Mouse (Mus musculus) liver, embryonic 16.5 days (tissue): Measurements from ENCODE around the gene Cnr1. TPM values are rescaled to one million over a fixed set of nuclear protein-coding genes. Genes with fewer than 3 reads are reported as not detected.

Source experiments
- ATAC-seq: fragments of 200-750 bp; cut with Nextera tagmentation; 2 replicates; pipeline ENCODE4 v1.8.0; 2017; ENCODE audit warnings: low read depth, mild to moderate bottlenecking, moderate number of reproducible peaks, moderate library complexity
- H3K27ac ChIP-seq: fragments of 300-500 bp; sonication (generic); 2 replicates; pipeline ENCODE4 v1.5.1; 2014; ENCODE audit warnings: mild to moderate bottlenecking, low read length
- H3K27me3 ChIP-seq: fragments of 300-500 bp; sonication (generic); 2 replicates; pipeline ENCODE4 v1.6.1; 2014; ENCODE audit warnings: low read depth, low read length, mixed read lengths; ENCODE audit not compliant: control insufficient read depth, insufficient read depth
- H3K36me3 ChIP-seq: fragments of 300-500 bp; sonication (generic); 2 replicates; pipeline ENCODE4 v1.6.1; 2014; ENCODE audit warnings: mild to moderate bottlenecking; ENCODE audit not compliant: control insufficient read depth, insufficient read depth
- H3K4me1 ChIP-seq: fragments of 300-500 bp; sonication (generic); 2 replicates; pipeline ENCODE4 v1.6.1; 2014; ENCODE audit warnings: low read depth, low read length, mixed read lengths; ENCODE audit not compliant: control insufficient read depth
- H3K4me2 ChIP-seq: fragments of 300-500 bp; sonication (generic); 2 replicates; pipeline ENCODE4 v1.6.1; 2014; ENCODE audit warnings: low read depth, low read length, mixed read lengths
- H3K4me3 ChIP-seq: fragments of 300-500 bp; sonication (generic); 2 replicates; pipeline ENCODE4 v1.5.1; 2014; ENCODE audit warnings: low read depth, mild to moderate bottlenecking, low read length
- H3K9ac ChIP-seq: fragments of 300-500 bp; sonication (generic); 2 replicates; pipeline ENCODE4 v1.6.1; 2014; ENCODE audit warnings: low read depth, low read length
- H3K9me3 ChIP-seq: fragments of 300-500 bp; sonication (generic); replicated peaks from 2 replicates; pipeline ENCODE4 v1.6.1; 2016; ENCODE audit warnings: low read length; ENCODE audit not compliant: control insufficient read depth
- WGBS: fragments of 180-500 bp; shearing (Covaris S2); extraction: QIAGEN DNeasy Blood & Tissue Kit; methylation state at CpG from one replicate; pipeline ENCODE4 v1.1.7; 2014; ENCODE audit not compliant: insufficient replicate concordance; 5-methylcytosine and 5-hydroxymethylcytosine counted together
- polyA plus RNA-seq: library from polyadenylated mRNA; unstranded; fragments of >200 nt; fragmentation: Nextera tagmentation; extraction: Ambion mirVana; gene quantifications from 2 replicates; pipeline ENCODE4 v1.2.1, GENCODE M21; 2015

Gene Cnr1
- polyA plus RNA-seq, 1 experiment from 2014 or later, result 0.06 TPM

DNA sequence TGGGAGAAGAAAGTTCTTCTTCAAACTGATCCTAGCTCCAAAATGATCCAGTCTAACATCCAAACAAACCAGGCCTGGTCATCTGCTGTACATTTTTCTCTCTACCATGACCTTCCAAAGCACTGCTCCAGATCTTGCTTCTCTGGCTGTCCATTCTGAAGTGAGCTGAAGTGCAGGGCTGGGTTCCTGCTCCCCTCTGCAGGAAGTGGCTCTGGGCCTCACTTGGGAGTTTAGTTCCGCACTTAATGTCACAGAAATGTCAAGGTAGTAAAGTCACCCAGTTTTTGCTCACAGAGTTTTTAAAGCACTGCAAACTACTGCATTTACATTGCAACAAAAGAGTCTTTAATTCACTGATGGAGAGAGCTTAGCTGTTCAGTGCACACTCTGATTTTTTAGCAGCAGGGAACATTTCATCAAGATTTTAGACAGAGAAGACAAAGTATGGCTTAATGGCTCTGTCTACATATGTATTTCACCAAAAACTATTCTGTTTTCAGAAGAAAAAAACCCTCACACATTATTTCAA is 20.5 kb upstream of the Cnr1 start:
- H3K36me3 ChIP-seq, result no peaks in the 10 kb centered on the region
- no peak overlapping the region for H3K27ac ChIP-seq
- H3K4me3 ChIP-seq, result no peak overlapping the region
- H3K9ac ChIP-seq, result no peak overlapping the region
- ATAC-seq, result no peak
- no peaks in the 10 kb centered on the region for H3K4me1 ChIP-seq
- no peak overlapping the region for H3K4me2 ChIP-seq
- WGBS, result 32% methylated on average over 1 of the region's 1 CpGs
- no peaks in the 10 kb centered on the region for H3K27me3 ChIP-seq
- no peaks in the 10 kb centered on the region for H3K9me3 ChIP-seq

DNA sequence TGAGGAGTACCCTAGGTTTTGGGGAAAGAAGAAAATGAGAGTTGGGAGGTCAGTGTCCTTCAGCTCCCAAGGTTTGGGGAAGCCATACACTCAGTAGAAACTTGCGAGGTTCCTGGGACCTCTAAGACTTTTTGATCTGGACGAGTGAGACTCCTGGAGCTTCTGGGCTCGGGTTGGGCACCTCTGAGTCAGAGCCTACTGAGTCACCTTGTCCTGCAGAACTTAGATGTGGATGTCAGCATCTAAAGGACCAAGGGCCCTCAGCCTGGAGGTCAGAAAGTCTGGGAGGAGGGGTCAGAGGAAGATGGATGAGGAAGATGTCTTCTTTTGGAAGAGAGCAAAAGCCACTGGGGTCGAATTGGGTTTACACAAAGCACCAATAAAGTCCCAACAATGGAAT is 19.6 kb upstream of the Cnr1 start:
- Histone ChIP-seq H3K4me1 (no peaks in the 10 kb centered on the region), H3K4me3 (no peak overlapping the region), H3K36me3 (no peaks in the 10 kb centered on the region), H3K9ac (no peak overlapping the region), H3K9me3 (no peaks in the 10 kb centered on the region), H3K27ac (no peak overlapping the region), H3K4me2 (no peak overlapping the region), H3K27me3 (no peaks in the 10 kb centered on the region)
- 51% methylated on average over 4 of the region's 4 CpGs for WGBS
- ATAC-seq, result no peak

DNA sequence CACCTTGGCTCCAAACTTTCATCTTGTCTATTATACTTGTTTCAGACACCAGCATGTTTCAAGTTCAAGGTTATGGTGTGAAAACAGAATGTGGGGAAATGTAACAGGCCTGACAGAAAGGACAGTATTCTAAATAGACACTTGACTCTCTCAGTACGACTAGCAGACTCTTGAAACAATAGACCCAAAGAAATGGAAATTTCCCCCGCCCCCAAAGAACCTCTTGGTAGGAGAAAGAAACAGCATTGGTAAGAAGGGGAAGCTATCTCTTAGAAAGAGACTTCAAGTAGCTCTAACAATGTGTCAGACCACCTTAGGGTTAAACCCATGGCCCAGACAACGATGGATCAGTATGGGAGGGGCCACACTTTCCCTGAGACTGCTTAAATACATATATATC is 15.6 kb upstream of the Cnr1 start:
- ATAC-seq, result no peak
- H3K4me3 ChIP-seq, result no peak overlapping the region
- no peak overlapping the region for H3K4me2 ChIP-seq
- WGBS, result 42% methylated on average over 3 of the region's 3 CpGs
- H3K9ac ChIP-seq, result no peak overlapping the region
- no peaks in the 10 kb centered on the region for H3K4me1 ChIP-seq
- H3K27me3 ChIP-seq, result no peaks in the 10 kb centered on the region
- no peaks in the 10 kb centered on the region for H3K9me3 ChIP-seq
- no peak overlapping the region for H3K27ac ChIP-seq
- no peaks in the 10 kb centered on the region for H3K36me3 ChIP-seq

DNA sequence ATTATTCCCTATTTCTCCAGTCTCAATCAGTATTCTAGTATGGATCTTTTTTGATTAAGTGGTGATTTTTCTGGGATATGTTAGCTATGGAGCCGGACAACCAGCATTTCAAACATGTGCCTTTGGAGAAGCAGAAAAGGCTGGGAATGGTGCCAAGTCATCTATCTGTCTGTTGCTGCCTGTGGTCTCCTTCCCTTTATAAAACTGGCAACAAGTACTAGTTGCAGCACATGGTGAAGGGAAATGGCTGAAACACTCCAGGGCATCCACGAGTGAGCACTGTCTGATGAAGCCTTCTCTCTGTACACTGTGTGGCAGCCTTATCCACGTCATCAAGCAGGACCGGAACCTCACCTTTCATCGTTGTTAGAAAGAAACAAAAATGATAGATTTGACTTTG is 8.7 kb upstream of the Cnr1 start:
- H3K4me2 ChIP-seq, result no peak overlapping the region
- H3K9ac ChIP-seq, result no peak overlapping the region
- no peak overlapping the region for H3K4me3 ChIP-seq
- no peak for ATAC-seq
- no peaks in the 10 kb centered on the region for H3K4me1 ChIP-seq
- H3K36me3 ChIP-seq, result no peaks in the 10 kb centered on the region
- H3K27ac ChIP-seq, result no peak overlapping the region
- WGBS, result 60% methylated on average over 5 of the region's 5 CpGs
- no peaks in the 10 kb centered on the region for H3K27me3 ChIP-seq
- no peaks in the 10 kb centered on the region for H3K9me3 ChIP-seq

DNA sequence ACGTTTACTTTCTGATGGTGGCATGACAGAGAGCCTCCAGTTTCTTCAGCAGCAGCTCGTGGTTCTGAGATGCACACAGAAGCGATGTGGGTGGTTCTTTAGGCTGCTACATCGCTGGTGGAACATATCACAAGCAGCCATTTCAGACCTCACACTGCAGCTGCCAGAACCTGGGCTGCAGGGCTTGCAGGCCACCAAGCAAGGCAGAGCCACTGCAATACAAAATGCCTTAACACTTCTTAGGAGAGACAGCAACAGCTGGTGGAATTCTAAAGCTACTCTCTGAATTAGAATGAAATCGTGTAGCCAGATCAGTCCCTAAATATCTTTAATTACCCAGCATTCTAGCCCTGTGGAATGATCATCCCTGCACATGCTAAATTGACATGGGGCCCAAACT is 3.6 kb upstream of the Cnr1 start:
- no peak for ATAC-seq
- Histone ChIP-seq H3K9ac (no peak overlapping the region), H3K4me3 (no peak overlapping the region), H3K9me3 (no peaks in the 10 kb centered on the region), H3K4me2 (no peak overlapping the region), H3K27ac (no peak overlapping the region), H3K27me3 (peaks cover 36% of the 10 kb centered on the region), H3K4me1 (peaks cover 3% of the 10 kb centered on the region), H3K36me3 (no peaks in the 10 kb centered on the region)
- WGBS, result 30% methylated on average over 5 of the region's 5 CpGs

DNA sequence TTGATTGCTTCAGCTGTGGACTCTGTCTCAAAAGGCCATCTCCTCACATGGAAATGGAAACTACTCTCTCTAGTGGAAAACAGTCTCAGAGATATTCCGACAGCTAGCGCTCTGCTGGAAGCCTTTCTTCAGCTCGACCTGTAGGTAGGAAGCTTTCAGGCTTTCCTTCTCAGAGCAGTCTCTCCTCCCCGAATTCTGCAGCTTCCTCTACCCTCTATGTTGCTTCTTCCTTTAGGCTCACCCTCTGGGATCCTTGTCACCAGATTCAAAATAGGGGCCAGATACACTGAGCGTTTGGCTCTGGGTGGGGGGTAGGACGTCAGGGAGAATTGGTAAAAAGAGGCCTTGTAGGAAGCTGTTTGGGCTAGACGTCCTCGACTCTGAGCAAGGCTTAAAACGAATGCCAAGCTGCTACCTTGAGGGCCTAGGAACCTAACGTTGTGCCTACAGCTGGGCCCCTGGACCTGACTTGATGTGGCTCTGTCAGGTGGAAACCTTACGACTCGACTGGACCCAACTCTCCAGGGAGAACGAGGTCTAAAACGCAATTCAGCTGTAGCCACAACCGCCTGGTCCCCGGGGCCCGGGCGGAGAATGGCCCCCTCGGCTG is 1.1 kb upstream of the Cnr1 start:
- Histone ChIP-seq H3K9me3 (no peaks in the 10 kb centered on the region), H3K36me3 (no peaks in the 10 kb centered on the region), H3K4me3 (peak overlapping the region; percentile 48), H3K27me3 (peaks cover 47% of the 10 kb centered on the region), H3K4me2 (peak overlapping the region; percentile 70), H3K27ac (no peak overlapping the region), H3K9ac (no peak overlapping the region), H3K4me1 (peaks cover 3% of the 10 kb centered on the region)
- no peak for ATAC-seq
- WGBS, result 7% methylated on average over 19 of the region's 19 CpGs

DNA sequence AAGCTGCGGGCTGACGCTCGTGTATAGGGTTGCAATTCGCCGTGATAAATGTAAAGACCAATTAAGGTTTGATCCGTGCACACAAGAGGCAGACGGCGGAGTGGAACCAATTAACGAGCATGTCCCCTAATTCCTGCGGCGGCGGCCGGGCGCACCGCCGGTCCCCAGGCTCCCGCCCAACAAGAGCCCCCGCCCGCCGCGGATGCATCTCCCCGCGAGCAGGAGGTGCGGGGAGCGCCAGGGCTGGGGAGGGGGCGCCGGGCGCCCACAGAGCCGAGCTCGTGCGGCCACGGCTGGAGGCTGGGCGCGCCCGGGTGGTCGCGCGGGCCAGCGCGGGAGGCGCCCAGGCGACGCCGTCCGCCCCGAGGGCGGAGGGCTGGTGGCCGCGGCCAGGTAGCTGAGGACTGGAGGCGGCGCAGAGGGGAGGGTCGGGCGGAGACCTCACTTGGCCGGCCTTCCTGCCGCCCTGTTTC is 596 bp upstream of the Cnr1 start:
- Histone ChIP-seq H3K36me3 (no peaks in the 10 kb centered on the region), H3K27ac (no peak overlapping the region), H3K9ac (no peak overlapping the region), H3K4me2 (peak overlapping the region; percentile 70), H3K4me1 (peaks cover 3% of the 10 kb centered on the region), H3K27me3 (peaks cover 47% of the 10 kb centered on the region), H3K9me3 (no peaks in the 10 kb centered on the region), H3K4me3 (peak overlapping the region; percentile 48)
- 3% methylated on average over 36 of the region's 55 CpGs for WGBS
- no peak for ATAC-seq

DNA sequence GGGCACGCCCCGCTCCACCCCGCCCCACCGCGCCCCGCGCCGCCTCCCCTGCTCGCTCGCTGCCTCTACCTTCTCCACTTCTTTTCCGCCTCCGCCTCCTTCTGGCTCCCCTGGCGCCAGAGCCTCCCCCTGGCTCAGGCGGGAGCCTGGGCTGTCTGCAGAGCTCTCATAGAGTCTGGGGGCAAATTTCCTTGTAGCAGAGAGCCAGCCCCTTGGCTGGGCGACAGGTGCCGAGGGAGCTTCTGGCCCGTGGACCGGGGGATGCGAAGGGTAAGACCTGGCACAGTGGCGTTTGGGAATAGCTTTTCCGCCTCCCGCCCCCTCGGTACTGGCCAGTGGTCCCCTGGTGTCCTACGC is 474 bp downstream of the Cnr1 start:
- no peaks in the 10 kb centered on the region for H3K9me3 ChIP-seq
- H3K4me2 ChIP-seq, result peak overlapping the region; percentile 70
- peaks cover 3% of the 10 kb centered on the region for H3K4me1 ChIP-seq
- no peak overlapping the region for H3K27ac ChIP-seq
- WGBS, result under 1% methylated on average over 17 of the region's 24 CpGs
- peaks cover 47% of the 10 kb centered on the region for H3K27me3 ChIP-seq
- no peaks in the 10 kb centered on the region for H3K36me3 ChIP-seq
- ATAC-seq, result peak; percentile 14; the same call in 1 of the 2 replicates
- H3K9ac ChIP-seq, result no peak overlapping the region
- H3K4me3 ChIP-seq, result peak overlapping the region; percentile 48

DNA sequence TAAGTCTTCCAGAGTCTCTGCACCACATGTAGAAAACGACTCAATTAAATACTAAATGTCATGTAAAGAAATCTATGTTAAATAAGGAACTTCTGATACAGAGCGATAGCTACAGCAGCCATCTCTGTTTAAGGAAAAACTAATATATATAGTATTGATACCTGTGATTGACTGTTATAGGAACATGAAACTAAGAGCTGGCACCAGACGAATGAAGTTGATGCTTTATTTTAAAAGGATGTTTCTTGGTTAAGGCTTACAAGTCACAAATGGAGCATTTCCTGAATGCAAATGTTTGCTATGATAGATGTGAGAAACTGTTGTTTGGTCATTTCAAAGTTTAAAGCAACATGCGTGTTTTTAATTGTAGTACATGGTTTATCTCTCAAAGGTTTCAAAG is 1.1 kb downstream of the Cnr1 start:
- peaks cover 3% of the 10 kb centered on the region for H3K4me1 ChIP-seq
- H3K4me2 ChIP-seq, result 0 out of 2 replicates have a peak overlapping the region, but pooled peaks have one; percentile 70
- no peak overlapping the region for H3K9ac ChIP-seq
- H3K9me3 ChIP-seq, result no peaks in the 10 kb centered on the region
- peaks cover 47% of the 10 kb centered on the region for H3K27me3 ChIP-seq
- no peak overlapping the region for H3K27ac ChIP-seq
- 34% methylated on average over 4 of the region's 4 CpGs for WGBS
- H3K36me3 ChIP-seq, result no peaks in the 10 kb centered on the region
- no peak overlapping the region for H3K4me3 ChIP-seq
- ATAC-seq, result no peak
